Mouse (Mus musculus): ENCODE data around the gene Edem1. TPM values are rescaled to one million over a fixed set of nuclear protein-coding genes. Genes with fewer than 3 reads are reported as not detected.

Gene Edem1
- 91.7 and 103 TPM in 2 replicates for total RNA-seq (2015)
- 55.6 and 63.2 TPM in 2 replicates for total RNA-seq (2017)

GRCm38 (mm10) chr6:108828234-108828868 lies at the start of gene Edem1:
Edem1 (plus strand) TSS chr6:108828641.
- peak; percentile 68 for ATAC-seq (replicated peaks; ENCODE audit: poor library complexity)

GRCm38 (mm10) chr6:108781865-108782264 lies 46.6 kb upstream of the Edem1 start:
- ATAC-seq (replicated peaks; ENCODE audit: poor library complexity): peak; percentile 33

GRCm38 (mm10) chr6:108782526-108783183 lies 45.8 kb upstream of the Edem1 start, which contains the start of gene Arl8b:
Arl8b (plus strand) TSS chr6:108783099.
- ATAC-seq (replicated peaks; ENCODE audit: poor library complexity): peak; percentile 82

- ATAC-seq (replicated peaks; ENCODE audit: poor library complexity): peak; percentile 17
Measured at GRCm38 (mm10) chr6:108783184-108783881, 45.1 kb upstream of the Edem1 start.

- peak; percentile 10; the same call in 1 of the 2 replicates for ATAC-seq (replicated peaks; ENCODE audit: poor library complexity)
Measured at GRCm38 (mm10) chr6:108784056-108784455, 44.4 kb upstream of the Edem1 start.

GRCm38 (mm10) chr6:108784796-108785195 lies 43.6 kb upstream of the Edem1 start:
- peak; percentile 69 for ATAC-seq (replicated peaks; ENCODE audit: poor library complexity)

- ATAC-seq (replicated peaks; ENCODE audit: poor library complexity): no peak
Measured at GRCm38 (mm10) chr6:108785551-108785950, 42.9 kb upstream of the Edem1 start.

GRCm38 (mm10) chr6:108791498-108791897 lies 36.9 kb upstream of the Edem1 start:
- ATAC-seq (replicated peaks; ENCODE audit: poor library complexity): no peak

- ATAC-seq (replicated peaks; ENCODE audit: poor library complexity): no peak
Measured at GRCm38 (mm10) chr6:108795912-108796311, 32.5 kb upstream of the Edem1 start.

- ATAC-seq (replicated peaks; ENCODE audit: poor library complexity): peak; percentile 50
Measured at GRCm38 (mm10) chr6:108796706-108797105, 31.7 kb upstream of the Edem1 start.

GRCm38 (mm10) chr6:108805194-108805593 lies 23.2 kb upstream of the Edem1 start:
- no peak for ATAC-seq (replicated peaks; ENCODE audit: poor library complexity)

GRCm38 (mm10) chr6:108805871-108806270 lies 22.6 kb upstream of the Edem1 start:
- no peak for ATAC-seq (replicated peaks; ENCODE audit: poor library complexity)

GRCm38 (mm10) chr6:108807446-108807845 lies 21.0 kb upstream of the Edem1 start:
- ATAC-seq (replicated peaks; ENCODE audit: poor library complexity): peak; percentile 55; the same call in 1 of the 2 replicates

GRCm38 (mm10) chr6:108808786-108809185 lies 19.7 kb upstream of the Edem1 start:
- peak; percentile 65 for ATAC-seq (replicated peaks; ENCODE audit: poor library complexity)

- no peak for ATAC-seq (replicated peaks; ENCODE audit: poor library complexity)
Measured at GRCm38 (mm10) chr6:108810237-108810636, 18.2 kb upstream of the Edem1 start.

GRCm38 (mm10) chr6:108812134-108812533 lies 16.3 kb upstream of the Edem1 start:
- ATAC-seq (replicated peaks; ENCODE audit: poor library complexity): no peak

GRCm38 (mm10) chr6:108817510-108817909 lies 10.9 kb upstream of the Edem1 start:
- no peak for ATAC-seq (replicated peaks; ENCODE audit: poor library complexity)

- ATAC-seq (replicated peaks; ENCODE audit: poor library complexity): peak; percentile 32
Measured at GRCm38 (mm10) chr6:108824816-108825545, 3.5 kb upstream of the Edem1 start.

GRCm38 (mm10) chr6:108826070-108826469 lies 2.4 kb upstream of the Edem1 start:
- ATAC-seq (replicated peaks; ENCODE audit: poor library complexity): no peak

GRCm38 (mm10) chr6:108827336-108827920 lies 1.0 kb upstream of the Edem1 start:
- ATAC-seq (replicated peaks; ENCODE audit: poor library complexity): no peak

- peak; percentile 3; the same call in 1 of the 2 replicates for ATAC-seq (replicated peaks; ENCODE audit: poor library complexity)
Measured at GRCm38 (mm10) chr6:108828872-108829271, 431 bp downstream of the Edem1 start.

All from megakaryocyte progenitor cell, adult 5-6 weeks (primary cell).